Mouse (Mus musculus) CD4-positive helper T cell, adult 2 months (primary cell): ENCODE results near the gene Nynrin.
A peak's percentile ranks its signal among the peaks of the same experiment; 100 is the strongest.

ENCODE experiments used
- DNase-seq: peaks from one replicate; pipeline ENCODE4 v3.0.0-alpha.2; 2012; ENCODE audit warnings: low read depth, missing footprints, low spot score

Gene Nynrin

GRCm38 (mm10) chr14:55840853-55841366 lies 12.9 kb upstream of the Nynrin start:
- DNase-seq: no peak

- no peak for DNase-seq
Measured at GRCm38 (mm10) chr14:55842794-55843193, 11.0 kb upstream of the Nynrin start.

GRCm38 (mm10) chr14:55845506-55846294 lies 8.1 kb upstream of the Nynrin start:
- no peak for DNase-seq

GRCm38 (mm10) chr14:55850885-55851284 lies 2.9 kb upstream of the Nynrin start:
- no peak for DNase-seq

GRCm38 (mm10) chr14:55852646-55853551 lies 911 bp upstream of the Nynrin start:
- DNase-seq: no peak

GRCm38 (mm10) chr14:55854406-55855100 lies 743 bp downstream of the Nynrin start:
- no peak for DNase-seq

GRCm38 (mm10) chr14:55855101-55855561 lies 1.3 kb downstream of the Nynrin start:
- no peak for DNase-seq

GRCm38 (mm10) chr14:55857588-55857987 lies 3.8 kb downstream of the Nynrin start:
- no peak for DNase-seq

- DNase-seq: no peak
Measured at GRCm38 (mm10) chr14:55862186-55862585, 8.4 kb downstream of the Nynrin start.

GRCm38 (mm10) chr14:55862970-55863369 lies 9.2 kb downstream of the Nynrin start:
- no peak for DNase-seq

- DNase-seq: peak; percentile 63
Measured at GRCm38 (mm10) chr14:55863773-55864172, 10.0 kb downstream of the Nynrin start.

GRCm38 (mm10) chr14:55866962-55867361 lies 13.2 kb downstream of the Nynrin start:
- peak; percentile 33 for DNase-seq

GRCm38 (mm10) chr14:55868230-55869026 lies 14.6 kb downstream of the Nynrin start:
- no peak for DNase-seq

- no peak for DNase-seq
Measured at GRCm38 (mm10) chr14:55869538-55869937, 15.7 kb downstream of the Nynrin start.

- DNase-seq: no peak
Measured at GRCm38 (mm10) chr14:55872039-55872438, 18.2 kb downstream of the Nynrin start.

- no peak for DNase-seq
Measured at GRCm38 (mm10) chr14:55872551-55872950, 18.7 kb downstream of the Nynrin start.

- no peak for DNase-seq
Measured at GRCm38 (mm10) chr14:55873242-55873713, 19.5 kb downstream of the Nynrin start.

GRCm38 (mm10) chr14:55873714-55874683 lies 20.2 kb downstream of the Nynrin start:
- peak; percentile 76 for DNase-seq
